Mouse (Mus musculus) intestine, postnatal 0 days (tissue): ENCODE results near the gene Adora2a. TPM values are rescaled to one million over a fixed set of nuclear protein-coding genes. Genes with fewer than 3 reads are reported as not detected.
"Not testable (repeated sequence)": the region's sequence is repeated elsewhere in the genome, so short reads cannot be mapped to it uniquely, and the experiment has no call there.

Source experiments
- ATAC-seq: fragments of 200-750 bp; cut with Nextera tagmentation; 2 replicates; pipeline ENCODE4 v1.8.0; 2017; ENCODE audit warnings: mild to moderate bottlenecking, moderate TSS enrichment, moderate library complexity
- H3K27ac ChIP-seq: fragments of 300-500 bp; sonication (generic); 2 replicates; pipeline ENCODE4 v1.5.1; 2014; ENCODE audit warnings: mild to moderate bottlenecking, low read depth, low read length, moderate library complexity
- H3K27me3 ChIP-seq: fragments of 300-500 bp; sonication (generic); replicated peaks from 2 replicates; pipeline ENCODE4 v1.6.1; 2014; ENCODE audit warnings: low read length, mixed read lengths; ENCODE audit not compliant: control insufficient read depth, insufficient read depth
- H3K36me3 ChIP-seq: fragments of 300-500 bp; sonication (generic); 2 replicates; pipeline ENCODE4 v1.6.1; 2014; ENCODE audit warnings: mild to moderate bottlenecking, moderate library complexity; ENCODE audit not compliant: control insufficient read depth, insufficient read depth
- H3K4me1 ChIP-seq: fragments of 300-500 bp; sonication (generic); replicated peaks from 2 replicates; pipeline ENCODE4 v1.6.1; 2014; ENCODE audit warnings: antibody characterized with exemption, low read length, mixed read lengths; ENCODE audit not compliant: control insufficient read depth, insufficient read depth
- H3K4me2 ChIP-seq: fragments of 300-500 bp; sonication (generic); replicated peaks from 2 replicates; pipeline ENCODE4 v1.6.1; 2014; ENCODE audit warnings: low read depth, mild to moderate bottlenecking, moderate library complexity
- H3K4me3 ChIP-seq: fragments of 300-500 bp; sonication (generic); 2 replicates; pipeline ENCODE4 v1.5.1; 2014; ENCODE audit warnings: low read depth, low read length
- H3K9ac ChIP-seq: fragments of 300-500 bp; sonication (generic); 2 replicates; pipeline ENCODE4 v1.6.1; 2014; ENCODE audit warnings: mild to moderate bottlenecking, low read depth, low read length
- H3K9me3 ChIP-seq: fragments of 300-500 bp; sonication (generic); 2 replicates; pipeline ENCODE4 v1.6.1; 2016; ENCODE audit warnings: mixed run types; ENCODE audit not compliant: control insufficient read depth
- CTCF ChIP-seq: sonication (generic); IDR thresholded peaks from 2 replicates; pipeline ENCODE4 v1.5.1; 2016; ENCODE audit warnings: low read depth, mild to moderate bottlenecking, control low read depth, antibody characterized with exemption, moderate library complexity
- WGBS: fragments of 180-500 bp; shearing (Covaris S2); extraction: QIAGEN DNeasy Blood & Tissue Kit; methylation state at CpG from one replicate; pipeline ENCODE4 v1.1.7; 2014; 5-methylcytosine and 5-hydroxymethylcytosine counted together
- polyA plus RNA-seq: library from polyadenylated mRNA; unstranded; fragments of >200 nt; fragmentation: Nextera tagmentation; extraction: Ambion mirVana; gene quantifications from 2 replicates; pipeline ENCODE4 v1.2.1, GENCODE M21; 2015

Gene Adora2a
- polyA plus RNA-seq, 1 experiment from 2014 or later = 1.4 TPM

- no peaks in the 10 kb centered on the region for H3K36me3 ChIP-seq
- WGBS = 29% methylated on average over 8 of the region's 8 CpGs
- H3K9me3 ChIP-seq = no peaks in the 10 kb centered on the region
- no peak for TF ChIP-seq CTCF
- no peak overlapping the region for H3K9ac ChIP-seq
- H3K4me2 ChIP-seq = no peak overlapping the region
- H3K4me3 ChIP-seq = no peak overlapping the region
- H3K4me1 ChIP-seq = no peaks in the 10 kb centered on the region
- no peak for ATAC-seq
- H3K27ac ChIP-seq = no peak overlapping the region
- 0 out of 2 replicates have a peak, but pooled peaks cover 5% of the 10 kb centered on the region for H3K27me3 ChIP-seq
Measured at GRCm38 (mm10) chr10:75341936-75342335, 25.3 kb downstream of the Adora2a start.

- H3K27ac ChIP-seq, H3K4me1 ChIP-seq, H3K9me3 ChIP-seq, H3K4me3 ChIP-seq, ATAC-seq, H3K27me3 ChIP-seq, H3K9ac ChIP-seq, H3K4me2 ChIP-seq, H3K36me3 ChIP-seq: not testable (repeated sequence)
- 52% methylated on average over 1 of the region's 1 CpGs for WGBS
Measured at GRCm38 (mm10) chr10:75344563-75344962, 27.9 kb downstream of the Adora2a start.

- WGBS = 49% methylated on average over 2 of the region's 2 CpGs
- no peak overlapping the region for H3K4me2 ChIP-seq
- no peaks in the 10 kb centered on the region for H3K9me3 ChIP-seq
- TF ChIP-seq CTCF = no peak
- ATAC-seq = no peak
- H3K4me1 ChIP-seq = no peaks in the 10 kb centered on the region
- H3K27ac ChIP-seq = no peak overlapping the region
- no peak overlapping the region for H3K9ac ChIP-seq
- no peak overlapping the region for H3K4me3 ChIP-seq
- 0 out of 2 replicates have a peak, but pooled peaks cover 5% of the 10 kb centered on the region for H3K27me3 ChIP-seq
- H3K36me3 ChIP-seq = no peaks in the 10 kb centered on the region
Measured at GRCm38 (mm10) chr10:75345265-75345664, 28.6 kb downstream of the Adora2a start.

GRCm38 (mm10) chr10:75350564-75350963 lies 33.9 kb downstream of the Adora2a start:
- H3K9ac ChIP-seq = no peak overlapping the region
- no peaks in the 10 kb centered on the region for H3K36me3 ChIP-seq
- H3K27ac ChIP-seq = no peak overlapping the region
- H3K4me1 ChIP-seq = no peaks in the 10 kb centered on the region
- no peaks in the 10 kb centered on the region for H3K27me3 ChIP-seq
- TF ChIP-seq CTCF = no peak
- WGBS = 78% methylated on average over 5 of the region's 5 CpGs
- ATAC-seq = no peak
- no peak overlapping the region for H3K4me3 ChIP-seq
- H3K4me2 ChIP-seq = no peak overlapping the region
- H3K9me3 ChIP-seq = no peaks in the 10 kb centered on the region

DNA sequence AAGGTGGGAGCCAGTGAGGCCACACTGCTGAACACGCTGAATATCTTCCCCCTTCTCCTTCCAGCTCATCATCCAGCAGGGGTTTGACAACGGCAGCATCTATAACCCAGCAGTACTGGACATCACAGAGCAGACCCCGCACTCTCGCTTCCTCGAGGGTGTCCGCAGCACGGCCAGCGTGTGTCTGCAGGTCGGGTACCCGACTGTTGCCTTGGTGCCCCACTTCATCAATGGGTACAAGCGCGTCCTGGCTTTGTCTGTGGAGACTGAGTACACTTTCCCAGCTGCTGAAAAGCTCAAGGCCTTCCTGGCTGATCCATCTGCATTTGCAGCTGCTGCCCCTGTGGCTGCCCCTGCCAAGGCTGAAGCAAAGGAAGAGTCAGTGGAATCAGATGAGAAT lies 35.9 kb downstream of the Adora2a start:
- WGBS = 96% methylated on average over 12 of the region's 12 CpGs

GRCm38 (mm10) chr10:75353838-75354241 lies 37.2 kb downstream of the Adora2a start:
- not testable (repeated sequence) for H3K4me1 ChIP-seq, H3K36me3 ChIP-seq
- WGBS = 58% methylated on average over 7 of the region's 9 CpGs

More for the DNA sequence above, 35.9 kb downstream of the Adora2a start:
- Histone ChIP-seq H3K4me2 (no peak overlapping the region), H3K9ac (no peak overlapping the region), H3K27me3 (no peaks in the 10 kb centered on the region), H3K36me3 (no peaks in the 10 kb centered on the region), H3K4me3 (no peak overlapping the region), H3K9me3 (no peaks in the 10 kb centered on the region), H3K27ac (no peak overlapping the region), H3K4me1 (no peaks in the 10 kb centered on the region)
- no peak for ATAC-seq
- no peak for TF ChIP-seq CTCF

DNA sequence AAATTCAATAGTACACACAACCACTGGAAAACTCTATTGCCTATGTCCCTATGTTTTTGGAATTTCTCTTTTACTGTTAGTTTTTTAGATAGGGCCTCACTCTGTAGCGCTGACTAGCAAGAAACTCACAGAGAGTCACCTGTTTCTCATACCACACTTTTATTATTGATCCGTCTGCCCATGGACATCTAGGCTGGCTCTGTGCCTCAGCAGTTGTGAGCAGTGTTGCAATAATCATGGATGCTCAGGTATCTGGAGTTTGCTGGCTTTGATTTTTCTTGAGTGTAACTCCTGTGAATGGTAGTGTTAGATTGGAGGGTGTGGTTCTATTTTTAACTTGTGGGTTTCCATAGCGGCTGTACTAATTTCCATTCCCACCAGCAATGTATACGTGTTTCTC lies 38.7 kb downstream of the Adora2a start:
- H3K27ac ChIP-seq = no peak overlapping the region
- H3K4me3 ChIP-seq = no peak overlapping the region
- H3K9me3 ChIP-seq = no peaks in the 10 kb centered on the region
- H3K36me3 ChIP-seq = no peaks in the 10 kb centered on the region
- no peak overlapping the region for H3K4me2 ChIP-seq
- WGBS = 60% methylated on average over 4 of the region's 4 CpGs
- TF ChIP-seq CTCF = no peak
- H3K4me1 ChIP-seq = no peaks in the 10 kb centered on the region
- ATAC-seq = no peak
- H3K27me3 ChIP-seq = no peaks in the 10 kb centered on the region
- H3K9ac ChIP-seq = no peak overlapping the region

More at GRCm38 (mm10) chr10:75353838-75354241, 37.2 kb downstream of the Adora2a start:
- H3K9ac ChIP-seq, H3K4me2 ChIP-seq, H3K9me3 ChIP-seq, ATAC-seq, H3K27ac ChIP-seq, H3K4me3 ChIP-seq, H3K27me3 ChIP-seq: not testable (repeated sequence)

DNA sequence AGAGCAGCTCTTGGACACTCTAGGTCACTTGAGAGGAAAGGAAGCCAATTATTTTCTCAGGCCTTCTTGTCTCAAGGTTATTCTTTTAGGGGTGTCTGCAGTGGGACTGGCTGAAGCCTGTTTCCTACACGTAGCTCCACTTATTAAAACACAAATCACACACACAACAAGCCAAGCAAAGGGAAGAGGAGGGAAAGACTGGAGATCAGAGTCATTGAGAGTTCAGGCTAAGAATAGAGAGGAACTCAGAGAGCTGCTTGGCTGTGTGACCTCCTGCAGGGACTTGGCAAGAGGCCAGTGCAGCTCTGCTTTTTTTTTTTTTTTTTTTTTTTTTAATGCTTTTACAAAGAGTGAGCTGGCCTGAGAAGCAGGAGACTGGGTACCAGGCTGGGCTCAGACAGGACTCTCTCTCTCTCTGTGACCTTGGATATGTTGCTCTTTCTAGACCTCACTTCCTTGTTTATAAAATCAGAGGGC lies 47.6 kb downstream of the Adora2a start:
- not testable (repeated sequence) for H3K9ac ChIP-seq, H3K27ac ChIP-seq, H3K4me2 ChIP-seq, H3K27me3 ChIP-seq, H3K4me1 ChIP-seq, H3K4me3 ChIP-seq, H3K36me3 ChIP-seq, H3K9me3 ChIP-seq
- WGBS = 19% methylated on average over 1 of the region's 1 CpGs
- ATAC-seq = peak; percentile 74
